Mouse (Mus musculus): Measurements from ENCODE around the gene Katnal1. TPM values are rescaled to one million over a fixed set of nuclear protein-coding genes. Genes with fewer than 3 reads are reported as not detected.
A peak's percentile ranks its signal among the peaks of the same experiment; 100 is the strongest.

Gene Katnal1
- polyA plus RNA-seq, 1 experiment: 5.1 TPM

DNA sequence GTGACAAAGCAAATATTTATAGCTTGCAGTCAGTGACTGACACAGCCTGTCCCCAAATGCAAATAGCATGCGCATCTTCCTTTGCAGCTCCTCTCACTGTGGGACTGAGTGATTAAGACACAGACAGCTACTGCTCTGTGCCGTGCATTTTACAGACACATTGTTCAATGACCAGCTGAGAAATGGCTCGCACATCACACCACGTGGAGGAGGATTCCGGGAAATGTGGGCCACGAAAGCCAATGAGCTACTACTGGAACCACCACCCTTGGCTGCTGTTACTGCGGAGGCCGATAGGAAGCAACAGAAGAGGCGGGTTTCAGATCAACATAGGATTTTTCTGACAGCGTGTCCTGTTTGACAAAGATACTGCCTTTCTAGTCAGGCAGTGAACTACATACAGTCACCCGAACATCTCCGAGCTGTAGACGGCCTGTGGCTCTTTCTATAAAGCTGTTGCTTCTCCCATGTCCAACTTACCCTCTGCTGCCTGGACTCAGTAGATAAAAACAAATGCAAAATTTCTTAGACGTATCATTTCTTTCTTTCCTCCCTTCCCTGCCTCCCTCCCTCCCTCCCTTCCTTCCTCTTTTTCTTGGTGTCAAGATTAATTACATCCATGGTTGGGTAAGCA, 31.9 kb downstream of the Katnal1 start:
- no peak for TF ChIP-seq POLR2A (IDR thresholded peaks at IDR 0.05; ENCODE audit: borderline replicate concordance, extremely low read depth, low read depth, low read length)
- no peak for TF ChIP-seq CTCF (IDR thresholded peaks at IDR 0.05; ENCODE audit: insufficient read depth, low read length)
- 45% methylated on average over 14 of the region's 14 CpGs for WGBS
- DNase-seq: no peak
- H3K4me3 ChIP-seq (replicated peaks; ENCODE audit: extremely low read depth, low read depth, low read length): no peak overlapping the region
- peaks cover 11% of the 10 kb centered on the region for H3K4me1 ChIP-seq (ENCODE audit: control insufficient read depth, insufficient read depth, low read length)

DNA sequence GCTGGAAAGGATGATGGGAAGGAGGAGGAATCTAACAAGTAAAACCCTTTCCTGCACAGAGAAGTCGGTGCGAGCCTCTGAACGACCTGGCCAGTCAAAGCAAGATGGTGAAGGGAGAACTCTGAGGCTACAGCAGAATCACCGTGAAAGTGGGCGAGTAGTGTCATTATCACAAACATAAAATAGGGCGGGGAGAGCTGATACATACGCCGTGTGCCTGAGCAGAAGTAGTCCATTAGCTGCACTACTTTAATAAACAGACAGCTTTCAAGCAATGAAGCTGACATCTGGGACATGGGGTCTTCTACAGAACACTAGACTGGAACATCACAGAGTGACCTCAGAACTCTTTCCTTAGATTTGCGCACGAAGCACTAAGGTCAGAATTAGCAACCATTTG, 32.6 kb downstream of the Katnal1 start:
- TF ChIP-seq CTCF (IDR thresholded peaks at IDR 0.05; ENCODE audit: insufficient read depth, low read length): no peak
- no peak for TF ChIP-seq POLR2A (IDR thresholded peaks at IDR 0.05; ENCODE audit: borderline replicate concordance, extremely low read depth, low read depth, low read length)

DNA sequence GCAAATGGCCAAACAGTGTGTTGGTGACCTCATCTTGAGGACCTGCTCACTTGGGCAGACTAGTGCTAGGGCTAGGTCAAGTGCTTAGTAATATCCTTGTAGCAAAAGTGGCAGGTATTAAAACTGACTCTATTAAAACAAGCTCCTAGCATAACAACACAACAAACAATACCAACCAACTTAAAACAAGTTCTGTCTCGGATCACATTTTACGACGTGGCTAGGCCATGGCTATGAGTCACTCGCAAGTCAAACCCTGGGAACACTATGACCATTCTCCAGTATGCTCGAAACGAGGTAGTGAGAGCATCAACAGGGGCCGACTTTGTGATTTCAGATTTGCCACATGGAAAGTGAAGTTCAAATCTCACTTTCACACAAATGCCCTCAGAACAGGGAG, 33.3 kb downstream of the Katnal1 start:
- 90% methylated on average over 7 of the region's 7 CpGs for WGBS
- TF ChIP-seq CTCF (IDR thresholded peaks at IDR 0.05; ENCODE audit: insufficient read depth, low read length): no peak
- TF ChIP-seq POLR2A (IDR thresholded peaks at IDR 0.05; ENCODE audit: borderline replicate concordance, extremely low read depth, low read depth, low read length): no peak
- Histone ChIP-seq H3K4me1 (ENCODE audit: control insufficient read depth, insufficient read depth, low read length) (peaks cover 11% of the 10 kb centered on the region), H3K4me3 (replicated peaks; ENCODE audit: extremely low read depth, low read depth, low read length) (no peak overlapping the region)
- DNase-seq: no peak

More for the DNA sequence above, 32.6 kb downstream of the Katnal1 start:
- no peak for DNase-seq
- Histone ChIP-seq H3K4me3 (replicated peaks; ENCODE audit: extremely low read depth, low read depth, low read length) (no peak overlapping the region), H3K4me1 (ENCODE audit: control insufficient read depth, insufficient read depth, low read length) (peaks cover 11% of the 10 kb centered on the region)
- WGBS: 90% methylated on average over 10 of the region's 10 CpGs

GRCm38 (mm10) chr5:148895034-148895433, 34.1 kb downstream of the Katnal1 start:
- Histone ChIP-seq H3K4me1 (ENCODE audit: control insufficient read depth, insufficient read depth, low read length) (peaks cover 11% of the 10 kb centered on the region), H3K4me3 (replicated peaks; ENCODE audit: extremely low read depth, low read depth, low read length) (no peak overlapping the region)
- TF ChIP-seq POLR2A (IDR thresholded peaks at IDR 0.05; ENCODE audit: borderline replicate concordance, extremely low read depth, low read depth, low read length): no peak
- TF ChIP-seq CTCF (IDR thresholded peaks at IDR 0.05; ENCODE audit: insufficient read depth, low read length): no peak
- 71% methylated on average over 5 of the region's 5 CpGs for WGBS
- DNase-seq: no peak

DNA sequence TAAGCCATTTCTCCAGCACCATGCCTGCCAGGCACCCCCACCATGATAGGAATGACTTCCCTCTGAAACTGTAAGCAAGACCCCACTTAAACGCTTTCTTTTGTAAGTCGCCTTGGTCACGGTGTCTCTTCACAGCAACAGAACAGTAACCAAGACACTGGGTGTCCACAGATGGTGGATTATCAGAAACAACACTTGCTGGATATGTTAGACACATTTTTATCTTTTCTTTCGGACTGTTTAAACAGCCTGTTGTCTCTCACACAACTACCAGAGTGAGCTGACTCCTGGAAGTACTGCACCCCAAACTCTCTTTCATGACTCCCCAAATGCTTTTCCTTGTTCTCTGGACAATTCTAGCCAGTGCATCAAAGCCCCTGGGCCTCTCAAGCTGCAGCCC, 38.9 kb downstream of the Katnal1 start:
- no peaks in the 10 kb centered on the region for H3K4me1 ChIP-seq (ENCODE audit: control insufficient read depth, insufficient read depth, low read length)
- H3K4me3 ChIP-seq (replicated peaks; ENCODE audit: extremely low read depth, low read depth, low read length): no peak overlapping the region
- no peak for DNase-seq
- 96% methylated on average over 4 of the region's 4 CpGs for WGBS
- TF ChIP-seq POLR2A (IDR thresholded peaks at IDR 0.05; ENCODE audit: borderline replicate concordance, extremely low read depth, low read depth, low read length): no peak
- no peak for TF ChIP-seq CTCF (IDR thresholded peaks at IDR 0.05; ENCODE audit: insufficient read depth, low read length)

DNA sequence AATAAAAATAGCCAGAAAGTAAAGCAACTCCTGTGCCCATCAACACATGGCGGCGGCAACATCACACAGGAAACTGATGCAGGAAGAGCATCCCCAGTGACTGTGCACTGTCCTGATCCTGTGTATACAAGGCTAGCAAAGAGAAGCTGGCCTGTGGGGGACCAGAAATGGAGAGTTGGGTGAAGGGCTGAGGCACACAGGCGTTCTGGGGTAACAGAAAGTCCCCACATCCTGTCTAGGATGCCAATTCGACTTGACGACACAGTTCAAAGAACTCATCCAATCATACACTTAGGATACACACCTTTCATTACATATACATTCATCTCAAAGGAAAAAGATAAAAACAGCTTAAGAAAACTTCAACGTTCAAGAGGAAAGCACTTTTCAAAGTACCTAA, 41.1 kb downstream of the Katnal1 start:
- WGBS: 73% methylated on average over 6 of the region's 6 CpGs
- no peak for DNase-seq
- Histone ChIP-seq H3K4me1 (ENCODE audit: control insufficient read depth, insufficient read depth, low read length) (no peaks in the 10 kb centered on the region), H3K4me3 (replicated peaks; ENCODE audit: extremely low read depth, low read depth, low read length) (no peak overlapping the region)
- TF ChIP-seq CTCF (IDR thresholded peaks at IDR 0.05; ENCODE audit: insufficient read depth, low read length) (no peak), POLR2A (IDR thresholded peaks at IDR 0.05; ENCODE audit: borderline replicate concordance, extremely low read depth, low read depth, low read length) (no peak)

GRCm38 (mm10) chr5:148885821-148886609, 43.1 kb downstream of the Katnal1 start:
- no peak for TF ChIP-seq CTCF (IDR thresholded peaks at IDR 0.05; ENCODE audit: insufficient read depth, low read length)
- TF ChIP-seq POLR2A (IDR thresholded peaks at IDR 0.05; ENCODE audit: borderline replicate concordance, extremely low read depth, low read depth, low read length): no peak
- H3K4me3 ChIP-seq (replicated peaks; ENCODE audit: extremely low read depth, low read depth, low read length): peak overlapping the region; percentile 45
- 40% methylated on average over 22 of the region's 22 CpGs for WGBS
- peak; percentile 27 for DNase-seq
- H3K4me1 ChIP-seq (ENCODE audit: control insufficient read depth, insufficient read depth, low read length): no peaks in the 10 kb centered on the region

DNA sequence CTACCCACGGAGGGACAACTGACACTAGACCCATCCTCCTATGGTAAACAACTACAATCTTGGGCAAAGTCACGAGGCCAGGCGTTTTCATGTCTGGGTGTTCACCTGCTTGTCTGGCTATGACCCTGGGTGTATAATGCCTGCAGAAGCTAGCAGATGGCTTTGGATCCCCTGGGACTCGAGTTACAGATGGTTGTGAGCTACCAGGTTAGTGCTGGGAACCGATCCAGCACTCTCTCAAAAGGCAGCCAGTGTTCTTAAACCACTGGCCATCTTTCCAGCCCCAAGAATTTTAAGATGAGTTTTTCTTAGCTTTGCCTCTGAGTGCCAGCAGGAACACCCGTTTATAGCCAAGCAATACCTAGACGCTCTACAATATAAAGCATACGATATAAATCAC, 45.4 kb downstream of the Katnal1 start:
- H3K4me1 ChIP-seq (ENCODE audit: control insufficient read depth, insufficient read depth, low read length): no peaks in the 10 kb centered on the region
- H3K4me3 ChIP-seq (replicated peaks; ENCODE audit: extremely low read depth, low read depth, low read length): no peak overlapping the region
- 87% methylated on average over 8 of the region's 8 CpGs for WGBS
- no peak for DNase-seq
- TF ChIP-seq POLR2A (IDR thresholded peaks at IDR 0.05; ENCODE audit: borderline replicate concordance, extremely low read depth, low read depth, low read length) (no peak), CTCF (IDR thresholded peaks at IDR 0.05; ENCODE audit: insufficient read depth, low read length) (no peak)

DNA sequence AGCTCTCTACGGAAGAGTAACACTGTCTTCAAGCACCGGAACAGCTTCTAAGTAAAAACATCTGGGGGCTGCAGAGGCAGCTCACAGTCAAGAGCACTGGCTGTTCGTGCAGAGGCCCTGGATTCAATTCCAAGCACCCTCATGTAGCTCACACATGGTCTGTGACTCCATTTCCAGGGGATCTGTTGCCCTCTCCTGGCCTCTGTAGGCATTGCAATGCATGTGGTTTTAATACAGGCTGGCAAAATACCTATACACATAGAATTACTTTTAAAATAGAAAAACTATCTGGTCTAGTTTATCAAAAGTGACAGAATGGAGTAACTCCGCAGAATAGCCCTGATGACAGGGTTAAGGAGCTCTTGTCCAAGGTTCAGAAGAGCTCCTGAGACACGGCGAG, 49.9 kb downstream of the Katnal1 start:
- no peaks in the 10 kb centered on the region for H3K4me1 ChIP-seq (ENCODE audit: control insufficient read depth, insufficient read depth, low read length)
- 92% methylated on average over 6 of the region's 6 CpGs for WGBS
- H3K4me3 ChIP-seq (replicated peaks; ENCODE audit: extremely low read depth, low read depth, low read length): no peak overlapping the region
- DNase-seq: peak; percentile 15
- TF ChIP-seq CTCF (IDR thresholded peaks at IDR 0.05; ENCODE audit: insufficient read depth, low read length) (peak; percentile 27; the same call in 1 of the 2 replicates), POLR2A (IDR thresholded peaks at IDR 0.05; ENCODE audit: borderline replicate concordance, extremely low read depth, low read depth, low read length) (no peak)

- no peak for TF ChIP-seq POLR2A (IDR thresholded peaks at IDR 0.05; ENCODE audit: borderline replicate concordance, extremely low read depth, low read depth, low read length)
- TF ChIP-seq CTCF (IDR thresholded peaks at IDR 0.05; ENCODE audit: insufficient read depth, low read length): no peak
- Histone ChIP-seq H3K4me3 (replicated peaks; ENCODE audit: extremely low read depth, low read depth, low read length) (no peak overlapping the region), H3K4me1 (ENCODE audit: control insufficient read depth, insufficient read depth, low read length) (no peaks in the 10 kb centered on the region)
- no peak for DNase-seq
- 80% methylated on average over 8 of the region's 8 CpGs for WGBS
Measured at GRCm38 (mm10) chr5:148873116-148873515, 56.0 kb downstream of the Katnal1 start.

All from lung, adult 2 months (tissue).